Mouse (Mus musculus): Measurements from ENCODE around the gene Cox10.

The Cox10 gene

DNA sequence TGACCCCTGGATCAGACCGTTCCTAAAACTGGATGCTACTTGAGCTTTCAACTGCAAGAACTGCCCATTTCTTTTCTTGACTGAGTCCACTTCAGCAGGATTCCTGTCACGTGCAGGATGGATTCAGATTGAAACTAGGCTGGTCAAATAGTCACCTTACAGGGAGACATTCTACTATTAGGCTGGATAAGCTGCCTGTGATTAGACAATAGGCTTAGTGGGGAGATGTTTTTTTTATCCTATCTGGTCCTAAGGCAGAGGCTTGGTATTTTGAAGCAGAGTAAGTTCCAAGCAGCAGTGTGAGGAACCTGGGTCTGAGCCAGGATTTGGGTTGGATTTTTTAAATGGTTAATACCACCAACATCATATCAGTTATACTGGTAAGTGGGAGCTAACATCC is 125.4 kb downstream of the Cox10 start:
- in situ Hi-C loops (cut with MboI): no loop called here

GRCm38 (mm10) chr11:63952743-63953191 is 126.5 kb downstream of the Cox10 start:
- in situ Hi-C loops (cut with MboI): no loop called here

- in situ Hi-C loops (cut with MboI): no loop called here
Measured at GRCm38 (mm10) chr11:63951831-63952631, 127.2 kb downstream of the Cox10 start.

DNA sequence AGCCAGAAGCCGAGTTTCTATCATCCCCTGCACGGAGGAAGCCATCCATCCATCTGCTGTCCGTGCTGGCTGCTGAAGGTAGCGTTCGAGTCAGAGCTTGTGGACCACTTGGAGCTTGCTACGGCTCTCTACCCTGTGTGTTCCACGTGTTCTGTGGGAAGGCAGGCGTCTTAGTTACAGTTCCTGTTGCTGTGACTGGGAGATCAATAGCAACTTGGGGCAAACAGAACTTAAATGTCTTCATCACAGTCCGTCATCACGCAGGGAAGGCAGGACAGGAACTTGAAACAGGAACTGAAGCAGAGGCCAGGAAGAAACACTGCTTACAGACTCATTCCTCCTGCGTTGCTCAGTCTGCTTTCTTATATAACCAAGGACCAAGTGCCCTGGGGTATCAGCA is 130.9 kb downstream of the Cox10 start:
- in situ Hi-C loops (cut with MboI): no loop called here

- in situ Hi-C loops (cut with MboI): no loop called here
Measured at GRCm38 (mm10) chr11:63947024-63947423, 132.2 kb downstream of the Cox10 start.

- in situ Hi-C loops (cut with MboI): no loop called here
Measured at GRCm38 (mm10) chr11:63943947-63944346, 135.3 kb downstream of the Cox10 start.

DNA sequence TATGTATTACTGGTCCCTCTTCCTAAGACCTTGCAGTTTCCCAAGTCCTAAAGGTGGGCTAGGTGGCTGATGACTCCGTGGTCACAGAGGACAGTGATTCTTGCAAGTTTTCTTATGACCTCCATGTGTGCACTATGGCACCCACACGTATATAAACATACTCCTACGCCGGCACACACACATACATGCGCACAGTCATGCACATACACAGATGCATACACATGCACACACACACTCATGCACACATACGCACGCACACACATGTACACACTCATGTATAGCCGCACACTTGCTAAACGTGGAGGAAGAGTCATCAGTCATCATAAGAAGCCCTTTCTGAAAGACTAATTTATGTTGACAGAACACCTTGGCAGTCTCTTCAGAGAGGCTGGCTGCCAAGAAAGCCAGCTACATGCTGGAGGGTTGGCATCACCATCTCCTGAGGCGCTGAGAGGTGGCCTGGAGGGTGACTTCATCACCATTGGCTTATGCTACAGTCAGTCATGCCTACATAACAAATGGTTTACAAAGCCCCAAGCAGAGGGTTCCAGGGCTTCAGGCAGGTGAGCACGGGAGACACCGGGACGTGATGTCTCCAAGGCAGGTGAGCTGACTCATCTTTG is 135.9 kb downstream of the Cox10 start:
- in situ Hi-C loops (cut with MboI): no loop called here

GRCm38 (mm10) chr11:63942177-63942576 is 137.1 kb downstream of the Cox10 start:
- in situ Hi-C loops (cut with MboI): no loop called here

- in situ Hi-C loops (cut with MboI): no loop called here
Measured at GRCm38 (mm10) chr11:63936641-63937040, 142.6 kb downstream of the Cox10 start.

DNA sequence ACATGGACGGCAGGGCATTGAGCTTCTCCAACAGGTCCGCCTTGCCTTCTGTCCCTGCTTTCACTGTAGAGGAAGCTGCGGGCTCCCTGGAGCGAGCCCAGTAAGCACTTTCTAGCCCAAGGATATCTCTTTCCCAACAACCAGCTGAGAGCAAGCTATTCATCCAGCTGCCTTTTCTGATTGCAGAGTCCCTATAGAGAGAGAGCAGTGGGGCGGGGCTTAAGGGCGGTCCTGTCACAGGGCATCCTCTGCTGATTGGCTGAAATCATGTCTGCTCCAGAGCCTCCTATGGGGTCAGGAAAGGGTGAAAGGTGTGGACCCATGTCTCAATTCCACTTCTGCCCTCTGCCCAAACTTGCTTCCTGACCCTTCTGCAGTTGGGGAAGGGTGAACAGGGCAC is 152.4 kb downstream of the Cox10 start:
- in situ Hi-C loops (cut with MboI): no loop called here

GRCm38 (mm10) chr11:63925161-63925582 is 154.1 kb downstream of the Cox10 start:
- in situ Hi-C loops (cut with MboI): no loop called here

- in situ Hi-C loops (cut with MboI): no loop called here
Measured at GRCm38 (mm10) chr11:63924286-63924930, 154.9 kb downstream of the Cox10 start.

DNA sequence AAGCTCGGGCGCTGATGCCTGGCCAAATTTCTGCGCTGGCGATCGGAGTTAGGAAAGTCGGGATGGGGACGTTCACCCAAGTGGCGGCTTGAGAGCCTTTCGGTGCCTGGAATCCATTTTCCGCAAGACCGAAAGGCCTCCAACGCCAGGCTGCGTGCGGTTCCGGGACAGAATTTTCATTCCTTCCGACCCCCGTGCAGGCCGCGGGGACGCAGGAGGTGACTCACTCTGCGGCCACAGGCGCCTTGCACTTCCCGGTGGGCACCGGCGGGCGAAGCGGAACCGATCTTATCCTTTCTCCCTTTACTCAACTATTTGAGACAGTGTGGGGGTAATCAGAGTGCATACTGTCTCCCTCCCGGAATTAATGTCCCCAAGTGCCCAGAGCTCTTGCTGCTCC is 155.9 kb downstream of the Cox10 start:
- in situ Hi-C loops (cut with MboI): no loop called here

DNA sequence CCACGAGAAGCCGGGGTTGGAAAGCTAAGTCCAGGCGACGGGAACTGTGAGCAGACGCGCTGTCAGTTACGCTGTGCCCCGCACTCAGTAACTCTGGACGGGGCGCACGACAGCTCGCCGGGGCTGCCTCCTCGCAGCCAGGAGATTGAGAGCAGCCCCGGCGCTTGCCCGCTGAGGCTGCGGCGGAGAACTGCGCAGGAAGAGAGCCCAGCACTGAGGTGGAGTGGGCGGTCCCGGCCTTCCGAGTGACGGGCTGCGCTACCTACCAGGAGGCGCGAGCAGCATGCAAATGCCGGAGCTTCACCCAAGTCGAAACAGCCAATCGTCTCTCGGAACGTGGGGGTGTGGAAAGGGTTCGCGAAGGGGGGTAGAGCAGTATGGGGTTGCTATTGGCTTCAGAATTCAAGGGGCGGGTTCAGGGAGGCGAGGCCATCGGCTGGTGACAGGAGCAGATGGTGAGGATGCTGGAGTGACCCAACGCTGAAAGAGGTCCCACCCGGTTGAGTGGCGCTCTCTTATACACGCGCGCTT is 157.1 kb downstream of the Cox10 start, which contains the start of gene Hs3st3b1:
Gene Hs3st3b1 (minus strand): TSS at position 200 of the 531 bp plus-strand sequence.
- in situ Hi-C loops (cut with MboI): no loop called here

GRCm38 (mm10) chr11:63921044-63921951 is 158.0 kb downstream of the Cox10 start:
- in situ Hi-C loops (cut with MboI): no loop called here

DNA sequence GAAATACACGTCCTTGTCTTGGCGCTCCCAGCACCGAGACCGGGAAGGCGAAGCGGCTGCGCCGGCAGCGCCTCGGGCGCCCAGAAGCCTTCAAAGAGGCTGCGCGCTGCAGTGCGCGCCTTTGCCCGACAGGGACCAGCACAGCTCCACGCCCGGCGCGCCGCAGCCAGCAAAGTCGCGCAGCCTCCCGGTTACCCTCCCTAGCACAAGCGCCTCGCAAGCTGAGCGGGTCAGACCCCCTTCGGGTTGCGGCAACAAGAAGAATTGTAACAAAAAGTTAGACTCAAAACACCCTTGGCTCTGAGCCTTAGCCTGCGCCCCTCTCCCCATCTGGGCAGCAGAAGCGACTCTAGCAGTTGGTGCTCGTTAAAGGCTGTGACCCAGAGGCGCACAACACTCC is 158.7 kb downstream of the Cox10 start:
- in situ Hi-C loops (cut with MboI): no loop called here

DNA sequence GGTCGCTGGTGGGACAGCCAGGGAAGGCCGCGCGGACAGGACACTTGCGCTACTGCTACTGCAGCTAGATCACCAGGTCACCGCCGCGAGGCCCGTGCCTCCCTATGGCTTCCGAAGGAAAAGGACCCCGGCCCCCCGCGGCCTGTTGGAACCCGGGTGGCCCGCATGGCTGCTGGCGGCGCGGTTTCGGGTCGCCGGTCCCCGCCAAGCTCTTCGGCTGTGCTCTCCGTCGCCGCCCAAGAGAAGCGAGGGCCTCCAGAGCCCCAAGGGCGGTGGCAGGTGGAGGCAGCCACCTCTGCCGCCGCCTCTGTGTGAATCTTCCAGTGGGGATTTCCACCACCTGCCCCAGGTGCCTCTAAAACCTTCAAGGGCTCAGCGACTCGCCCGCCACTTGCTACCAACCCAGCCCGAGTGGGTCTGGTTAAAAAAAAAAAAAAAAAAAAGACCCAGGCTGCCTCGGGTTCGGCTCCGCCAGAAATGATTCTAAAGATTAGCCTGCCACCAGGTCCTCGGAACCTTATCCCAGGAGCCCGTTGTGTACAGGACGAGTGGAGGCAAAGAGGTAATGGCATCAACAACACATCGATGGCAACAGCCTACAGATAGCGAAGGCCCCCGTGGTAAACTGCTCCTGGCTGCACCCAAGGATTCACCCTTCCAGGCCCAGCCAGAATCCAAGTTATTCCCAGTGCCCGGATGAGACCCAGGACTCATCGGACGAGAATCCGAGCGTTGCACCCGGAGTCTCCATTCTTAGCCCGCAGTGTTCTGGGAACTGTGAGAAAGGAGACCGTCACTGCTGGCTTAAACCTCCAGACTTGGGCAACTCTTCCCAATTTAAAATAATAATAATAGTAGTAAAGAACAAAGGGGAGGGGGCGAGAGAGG is 159.8 kb downstream of the Cox10 start:
- in situ Hi-C loops (cut with MboI): no loop called here

- in situ Hi-C loops (cut with MboI): no loop called here
Measured at GRCm38 (mm10) chr11:63918321-63919105, 160.8 kb downstream of the Cox10 start.

GRCm38 (mm10) chr11:63917561-63917960 is 161.7 kb downstream of the Cox10 start:
- in situ Hi-C loops (cut with MboI): no loop called here

GRCm38 (mm10) chr11:63914388-63914787 is 164.9 kb downstream of the Cox10 start:
- in situ Hi-C loops (cut with MboI): no loop called here

Measured in mature B cell (primary cell).